Comparison of ENCODE assay signal across 28 mouse cellular contexts in genomic region chr2:91917096-91917495, GRCm38 (mm10). TPM values are rescaled to one million over a fixed set of nuclear protein-coding genes. Genes with fewer than 3 reads are reported as not detected.
DNase-seq lines count a peak whose midpoint lies in the region; ATAC-seq and TF ChIP-seq lines count a peak whose summit lies in the region.
"Had no signal": no experiment of that assay in that cellular context is flagged by ENCODE, and none has a peak within 500 bp of the region (broad histone marks: within the 10 kb centered on the region; RNA-seq: fewer than 3 reads in every experiment).

No protein-coding gene starts in this region.

- no peak for TF ChIP-seq RAD21 in MEL (IDR thresholded peaks at IDR 0.05; ENCODE audit: low read depth, low read length)

- no peak for ATAC-seq in forebrain, embryonic 14.5 days
- no peak for ATAC-seq in intestine, postnatal 0 days
- no peak for ATAC-seq in intestine, embryonic 16.5 days
- ATAC-seq in liver, embryonic 12.5 days, result no peak
- ATAC-seq: CD4-positive, CD25-positive, alpha-beta regulatory T cell, adult 4 months; forebrain, embryonic 15.5 days; forebrain, postnatal 0 days had no signal

- H3K9me3 ChIP-seq in forebrain, embryonic 10.5 days, result no peaks in the 10 kb centered on the region
- H3K9me3 ChIP-seq in forebrain, embryonic 14.5 days (replicated peaks; ENCODE audit: control insufficient read depth, low read length), result no peaks in the 10 kb centered on the region
- H3K9me3 ChIP-seq in intestine, postnatal 0 days (ENCODE audit: control insufficient read depth), result no peaks in the 10 kb centered on the region
- H3K9me3 ChIP-seq in intestine, embryonic 16.5 days (ENCODE audit: control insufficient read depth, low read length), result no peaks in the 10 kb centered on the region
- H3K9me3 ChIP-seq in liver, embryonic 12.5 days (replicated peaks), result no peaks in the 10 kb centered on the region
- no peaks in the 10 kb centered on the region for H3K9me3 ChIP-seq in MEL (replicated peaks; ENCODE audit: insufficient read depth, low read length)
- H3K9me3 ChIP-seq: embryonic facial prominence, embryonic 10.5 days; embryonic facial prominence, embryonic 12.5 days; forebrain, embryonic 12.5 days; forebrain, embryonic 15.5 days had no signal

- H3K27ac ChIP-seq in forebrain, embryonic 10.5 days, result no peak overlapping the region
- no peak overlapping the region for H3K27ac ChIP-seq in forebrain, embryonic 14.5 days (ENCODE audit: low read depth, low read length)
- peak overlapping the region; percentile 21; the same call in 1 of the 2 replicates for H3K27ac ChIP-seq in intestine, postnatal 0 days (ENCODE audit: low read depth, low read length)
- no peak overlapping the region for H3K27ac ChIP-seq in intestine, embryonic 16.5 days (ENCODE audit: low read length)
- H3K27ac ChIP-seq in liver, embryonic 12.5 days, result peak overlapping the region; percentile 57
- peak overlapping the region; percentile 72 for H3K27ac ChIP-seq in MEL (ENCODE audit: control insufficient read depth, low read depth, low read length)
- H3K27ac ChIP-seq: embryonic facial prominence, embryonic 10.5 days; embryonic facial prominence, embryonic 12.5 days; forebrain, embryonic 12.5 days; forebrain, embryonic 15.5 days had no signal

- H3K4me2 ChIP-seq in forebrain, embryonic 14.5 days (ENCODE audit: low read length), result no peak overlapping the region
- H3K4me2 ChIP-seq in intestine, postnatal 0 days (replicated peaks; ENCODE audit: low read depth), result no peak overlapping the region
- no peak overlapping the region for H3K4me2 ChIP-seq in intestine, embryonic 16.5 days (ENCODE audit: low read depth, low read length)
- H3K4me2 ChIP-seq in liver, embryonic 12.5 days, result no peak overlapping the region
- H3K4me2 ChIP-seq: embryonic facial prominence, embryonic 12.5 days; forebrain, embryonic 12.5 days; forebrain, embryonic 15.5 days had no signal

- H3K27me3 ChIP-seq in forebrain, embryonic 10.5 days (ENCODE audit: poor library complexity, severe bottlenecking), result peaks cover 27% of the 10 kb centered on the region
- peaks cover 13% of the 10 kb centered on the region for H3K27me3 ChIP-seq in forebrain, embryonic 14.5 days (replicated peaks; ENCODE audit: control insufficient read depth, insufficient read depth, low read length)
- peaks cover 16% of the 10 kb centered on the region for H3K27me3 ChIP-seq in intestine, postnatal 0 days (replicated peaks; ENCODE audit: control insufficient read depth, insufficient read depth, low read length)
- H3K27me3 ChIP-seq in intestine, embryonic 16.5 days (replicated peaks; ENCODE audit: control insufficient read depth, insufficient read depth, low read length), result peaks cover 10% of the 10 kb centered on the region
- H3K27me3 ChIP-seq in liver, embryonic 12.5 days (replicated peaks), result peaks cover 28% of the 10 kb centered on the region
- no peaks in the 10 kb centered on the region for H3K27me3 ChIP-seq in MEL (ENCODE audit: control insufficient read depth in 1 of 2, insufficient read depth in 2 of 2, low read length in 2 of 2)
- H3K27me3 ChIP-seq: CH12.LX had no signal

- peaks cover 73% of the 10 kb centered on the region for H3K36me3 ChIP-seq in forebrain, embryonic 10.5 days (replicated peaks)
- H3K36me3 ChIP-seq in forebrain, embryonic 14.5 days (ENCODE audit: control insufficient read depth, insufficient read depth, low read length), result peaks cover 61% of the 10 kb centered on the region
- H3K36me3 ChIP-seq in intestine, postnatal 0 days (ENCODE audit: control insufficient read depth, insufficient read depth), result peaks cover 68% of the 10 kb centered on the region
- peaks cover 3% of the 10 kb centered on the region for H3K36me3 ChIP-seq in intestine, embryonic 16.5 days (ENCODE audit: control insufficient read depth, insufficient read depth, low read length)
- H3K36me3 ChIP-seq in liver, embryonic 12.5 days, result peaks cover 55% of the 10 kb centered on the region
- H3K36me3 ChIP-seq in MEL (ENCODE audit: control insufficient read depth in 1 of 2, insufficient read depth in 2 of 2, low read length in 2 of 2), result peaks cover 4 to 49% of the 10 kb centered on the region in 2 experiments

- DNase-seq in forebrain, embryonic 10.5 days (ENCODE audit: extremely low spot score, low spot score), result peak; percentile 12
- DNase-seq in forebrain, embryonic 14.5 days (ENCODE audit: low spot score), result no peak
- DNase-seq in liver (no peak), MEL (ENCODE audit: low read depth, low spot score) (no peak)
- DNase-seq in cerebellum, adult 9-10 months, result no peak
- DNase-seq: adrenal gland, adult 2 months; adrenal gland, postnatal 10 days; adrenal gland, postnatal 25 days; B cell, adult 2 months; cerebellum, adult 11 months; cerebellum, adult 18-20 months; cerebellum, adult 8-10 months; cerebellum, postnatal 10 days; cerebellum, postnatal 25 days; forebrain, postnatal 0 days had no signal

- 87% methylated on average over 7 of the region's 7 CpGs for WGBS in forebrain, embryonic 10.5 days
- WGBS in forebrain, embryonic 14.5 days, result 84% methylated on average over 7 of the region's 7 CpGs
- WGBS in intestine, postnatal 0 days, result 92% methylated on average over 7 of the region's 7 CpGs
- WGBS in intestine, embryonic 16.5 days, result 89% methylated on average over 7 of the region's 7 CpGs
- WGBS in liver, embryonic 12.5 days (ENCODE audit: insufficient replicate concordance), result 76% methylated on average over 7 of the region's 7 CpGs

- peaks cover 2% of the 10 kb centered on the region for H3K79me2 ChIP-seq in MEL (ENCODE audit: control insufficient read depth, insufficient read depth, low read length, poor library complexity)

- no peak overlapping the region for H3K9ac ChIP-seq in forebrain, embryonic 14.5 days (ENCODE audit: low read length)
- no peak overlapping the region for H3K9ac ChIP-seq in intestine, postnatal 0 days (ENCODE audit: low read depth, low read length)
- no peak overlapping the region for H3K9ac ChIP-seq in intestine, embryonic 16.5 days (ENCODE audit: low read depth, low read length)
- H3K9ac ChIP-seq in liver, embryonic 12.5 days, result no peak overlapping the region
- H3K9ac ChIP-seq in MEL (ENCODE audit: control insufficient read depth, low read depth, low read length, poor library complexity, severe bottlenecking), result no peak overlapping the region; the same call in 1 of the 2 replicates
- H3K9ac ChIP-seq: embryonic facial prominence, embryonic 12.5 days; forebrain, embryonic 12.5 days; forebrain, embryonic 15.5 days; forebrain, postnatal 0 days had no signal

- TF ChIP-seq CTCF in intestine, postnatal 0 days (IDR thresholded peaks at IDR 0.05; ENCODE audit: low read depth), result no peak
- TF ChIP-seq CTCF in MEL (IDR thresholded peaks at IDR 0.05 in 2 of 3, conservative IDR thresholded peaks at IDR 0.05 in 1 of 3; ENCODE audit: control insufficient read depth in 1 of 3, insufficient read depth in 1 of 3, low read depth in 2 of 3, low read length in 3 of 3, poor library complexity in 1 of 3, severe bottlenecking in 1 of 3), result no peak

- no peak for TF ChIP-seq EP300 in MEL (IDR thresholded peaks at IDR 0.05; ENCODE audit: low read depth in 1 of 2, low read length in 2 of 2)

- TF ChIP-seq POLR2A in MEL (IDR thresholded peaks at IDR 0.05; ENCODE audit: control insufficient read depth in 1 of 2, insufficient read depth in 1 of 2, low read depth in 1 of 2, low read length in 2 of 2, poor library complexity in 1 of 2), result no peak

- peaks cover 13% of the 10 kb centered on the region for H3K4me1 ChIP-seq in forebrain, embryonic 10.5 days
- H3K4me1 ChIP-seq in forebrain, embryonic 14.5 days (ENCODE audit: control insufficient read depth, insufficient read depth, low read length), result peaks cover 5% of the 10 kb centered on the region; the same call in 1 of the 2 replicates
- H3K4me1 ChIP-seq in intestine, postnatal 0 days (replicated peaks; ENCODE audit: control insufficient read depth, insufficient read depth, low read length), result no peaks in the 10 kb centered on the region
- peaks cover 8% of the 10 kb centered on the region for H3K4me1 ChIP-seq in intestine, embryonic 16.5 days (ENCODE audit: control insufficient read depth, insufficient read depth, low read length)
- H3K4me1 ChIP-seq in liver, embryonic 12.5 days, result peaks cover 66% of the 10 kb centered on the region
- peaks cover 42 to 58% of the 10 kb centered on the region in 2 experiments for H3K4me1 ChIP-seq in MEL (ENCODE audit: control insufficient read depth in 1 of 2, insufficient read depth in 2 of 2, low read length in 2 of 2)

- no peak overlapping the region for H3K4me3 ChIP-seq in forebrain, embryonic 10.5 days
- no peak overlapping the region for H3K4me3 ChIP-seq in forebrain, embryonic 14.5 days (ENCODE audit: low read depth, low read length)
- no peak overlapping the region for H3K4me3 ChIP-seq in intestine, postnatal 0 days (ENCODE audit: low read depth, low read length)
- no peak overlapping the region for H3K4me3 ChIP-seq in intestine, embryonic 16.5 days (ENCODE audit: low read length)
- no peak overlapping the region for H3K4me3 ChIP-seq in liver, embryonic 12.5 days
- no peak overlapping the region for H3K4me3 ChIP-seq in MEL (ENCODE audit: control insufficient read depth in 1 of 2, insufficient read depth in 1 of 2, low read depth in 2 of 2, low read length in 2 of 2)
- H3K4me3 ChIP-seq: embryonic facial prominence, embryonic 10.5 days; embryonic facial prominence, embryonic 12.5 days; forebrain, embryonic 12.5 days; forebrain, embryonic 15.5 days had no signal

RNA-seq across cellular contexts. Expression of gene Chrm4, which starts 10.0 kb away (rescaled TPM):
- polyA plus RNA-seq in forebrain, embryonic 10.5 days (2016; fragmentation: Nextera tagmentation; extraction: Ambion mirVana), result 0.12 and 0.77 TPM in 2 replicates
- 0.83 and 1.2 TPM in 2 replicates for polyA plus RNA-seq in forebrain, embryonic 14.5 days (2014; fragmentation: Nextera tagmentation; extraction: Ambion mirVana)
- polyA plus RNA-seq in intestine, postnatal 0 days (2015; fragmentation: Nextera tagmentation; extraction: Ambion mirVana), result 0.24 and 0.26 TPM in 2 replicates
- 0.23 and 0.33 TPM in 2 replicates for polyA plus RNA-seq in intestine, embryonic 16.5 days (2015; fragmentation: Nextera tagmentation; extraction: Ambion mirVana)
- polyA plus RNA-seq in liver, embryonic 12.5 days (2016; fragmentation: Nextera tagmentation; extraction: Ambion mirVana), result 0.17 TPM in 1 of 2 replicates, not detected in the other
- 23.9 and 29.0 TPM in 2 replicates for total RNA-seq in MEL (2012; rRNA removed)
- 10 to 100 TPM in 1 of 2 experiments, not detected in 1; 21.5 TPM for polyA plus RNA-seq in MEL (2012; ENCODE audit: insufficient read depth in 1 of 2, insufficient read length in 2 of 2, low read depth in 1 of 2, low replicate concordance in 2 of 2, missing spikeins in 1 of 2)
- polyA plus RNA-seq: G1E had no signal

RNA-seq across cellular contexts. Expression of gene Mdk, which starts 15.0 kb away (rescaled TPM):
- polyA plus RNA-seq in forebrain, embryonic 10.5 days (2016; fragmentation: Nextera tagmentation; extraction: Ambion mirVana), result 1,773 and 1,865 TPM in 2 replicates
- 349 and 462 TPM in 2 replicates for polyA plus RNA-seq in forebrain, embryonic 14.5 days (2014; fragmentation: Nextera tagmentation; extraction: Ambion mirVana)
- polyA plus RNA-seq in intestine, postnatal 0 days (2015; fragmentation: Nextera tagmentation; extraction: Ambion mirVana), result 119 and 128 TPM in 2 replicates
- 370 and 437 TPM in 2 replicates for polyA plus RNA-seq in intestine, embryonic 16.5 days (2015; fragmentation: Nextera tagmentation; extraction: Ambion mirVana)
- 137 and 140 TPM in 2 replicates for polyA plus RNA-seq in liver, embryonic 12.5 days (2016; fragmentation: Nextera tagmentation; extraction: Ambion mirVana)
- 0.19 and 0.59 TPM in 2 replicates for total RNA-seq in MEL (2012; rRNA removed)
- polyA plus RNA-seq in MEL (2012; ENCODE audit: insufficient read depth in 1 of 2, insufficient read length in 2 of 2, low read depth in 1 of 2, low replicate concordance in 2 of 2, missing spikeins in 1 of 2), result 1 to 10 TPM in 1 of 2 experiments, not detected in 1; 3.4 TPM

RNA-seq across cellular contexts. Expression of gene Gm9821, which starts 28.4 kb away (rescaled TPM):
- polyA plus RNA-seq in forebrain, embryonic 10.5 days (2016; fragmentation: Nextera tagmentation; extraction: Ambion mirVana), result 0.44 and 0.52 TPM in 2 replicates
- polyA plus RNA-seq in forebrain, embryonic 14.5 days (2014; fragmentation: Nextera tagmentation; extraction: Ambion mirVana), result 0.20 and 0.30 TPM in 2 replicates
- polyA plus RNA-seq in intestine, postnatal 0 days (2015; fragmentation: Nextera tagmentation; extraction: Ambion mirVana), result 0.21 and 0.30 TPM in 2 replicates
- 0.28 and 0.55 TPM in 2 replicates for polyA plus RNA-seq in intestine, embryonic 16.5 days (2015; fragmentation: Nextera tagmentation; extraction: Ambion mirVana)
- polyA plus RNA-seq in liver, embryonic 12.5 days (2016; fragmentation: Nextera tagmentation; extraction: Ambion mirVana), result 2.3 and 2.5 TPM in 2 replicates
- 0.85 and 1.2 TPM in 2 replicates for total RNA-seq in MEL (2012; rRNA removed)
- 10 to 100 TPM in 1 of 2 experiments, not detected in 1; 22.7 TPM for polyA plus RNA-seq in MEL (2012; ENCODE audit: insufficient read depth in 1 of 2, insufficient read length in 2 of 2, low read depth in 1 of 2, low replicate concordance in 2 of 2, missing spikeins in 1 of 2)
- total RNA-seq: adrenal gland, adult 2 months; adrenal gland, postnatal 10 days; adrenal gland, postnatal 25 days; adrenal gland, postnatal 4 days; forebrain, postnatal 0 days had no signal
- polyA plus RNA-seq: adrenal gland, adult 2 months; brain, embryonic 14.5 days; cortical plate, adult 2 months; forebrain, postnatal 0 days had no signal

RNA-seq across cellular contexts. Expression of gene Dgkz, which starts 58.6 kb away (rescaled TPM):
- polyA plus RNA-seq in forebrain, embryonic 10.5 days (2016; fragmentation: Nextera tagmentation; extraction: Ambion mirVana), result 35.1 and 39.1 TPM in 2 replicates
- polyA plus RNA-seq in forebrain, embryonic 14.5 days (2014; fragmentation: Nextera tagmentation; extraction: Ambion mirVana), result 26.7 and 29.1 TPM in 2 replicates
- polyA plus RNA-seq in intestine, postnatal 0 days (2015; fragmentation: Nextera tagmentation; extraction: Ambion mirVana), result 53.2 and 56.8 TPM in 2 replicates
- 46.4 and 66.7 TPM in 2 replicates for polyA plus RNA-seq in intestine, embryonic 16.5 days (2015; fragmentation: Nextera tagmentation; extraction: Ambion mirVana)
- polyA plus RNA-seq in liver, embryonic 12.5 days (2016; fragmentation: Nextera tagmentation; extraction: Ambion mirVana), result 46.9 and 48.8 TPM in 2 replicates
- total RNA-seq in MEL (2012; rRNA removed), result 65.6 and 66.1 TPM in 2 replicates
- polyA plus RNA-seq in MEL (2012; ENCODE audit: insufficient read depth in 1 of 2, insufficient read length in 2 of 2, low read depth in 1 of 2, low replicate concordance in 2 of 2, missing spikeins in 1 of 2), result 100 to 1,000 TPM in 1 of 2 experiments, not detected in 1; 165 TPM

Comparison
In these comparisons a context has a peak if more than half of its experiments do, and no peak if none do; other contexts are left out.
1. H3K27ac ChIP-seq: peak in intestine, postnatal 0 days (single experiment), liver, embryonic 12.5 days (single experiment) and MEL (single experiment); none in forebrain, embryonic 10.5 days (single experiment), forebrain, embryonic 14.5 days (single experiment) and intestine, embryonic 16.5 days (single experiment).
2. RNA of gene Mdk, which starts 15.0 kb away (polyA plus RNA-seq): 1,773 to 1,865 TPM in forebrain, embryonic 10.5 days, 349 to 462 TPM in forebrain, embryonic 14.5 days, 370 to 437 TPM in intestine, embryonic 16.5 days, 137 to 140 TPM in liver, embryonic 12.5 days and 119 to 128 TPM in intestine, postnatal 0 days; 3.4 TPM in MEL; every median in the first group is over 10 times any median in the second.